Mouse (Mus musculus) retina, postnatal 1 day (tissue): Measurements from ENCODE around the gene Steap1.

Experiments
- DNase-seq: peaks from one replicate; pipeline ENCODE4 v3.0.0-alpha.2; 2012

Gene Steap1

GRCm38 (mm10) chr5:5686973-5687372, 62.2 kb downstream of the Steap1 start:
- no peak for DNase-seq
